Mouse (Mus musculus) lung, adult 2 months (tissue): ENCODE measurements around the gene Kpna7.

ENCODE experiments used
- CTCF ChIP-seq: fragments of 200-500 bp; IDR thresholded peaks from 2 replicates; pipeline ENCODE4 v1.5.1; 2011; ENCODE audit warnings: mild to moderate bottlenecking, low read length, control low read depth; ENCODE audit not compliant: insufficient read depth
- POLR2A ChIP-seq: fragments of 200-500 bp; IDR thresholded peaks from 2 replicates; pipeline ENCODE4 v1.6.1; 2011; ENCODE audit warnings: low read depth, mild to moderate bottlenecking, control low read depth, low read length, borderline replicate concordance; ENCODE audit errors: extremely low read depth

- no peak for TF ChIP-seq POLR2A
- no peak for TF ChIP-seq CTCF
Measured at GRCm38 (mm10) chr5:144979110-144979509, 104.7 kb downstream of the Kpna7 start.
